Mouse (Mus musculus) embryonic facial prominence, embryonic 10.5 days (tissue): ENCODE data around the gene Hal. TPM values are rescaled to one million over a fixed set of nuclear protein-coding genes. Genes with fewer than 3 reads are reported as not detected.

ENCODE experiments used
- DNase-seq: peaks from one replicate; pipeline ENCODE4 v3.0.0-alpha.2; 2017; ENCODE audit warnings: low spot score
- H3K27ac ChIP-seq: fragments of 300-500 bp; sonication (generic); replicated peaks from 2 replicates; pipeline ENCODE4 v1.5.1; 2016; ENCODE audit warnings: mild to moderate bottlenecking
- H3K27me3 ChIP-seq: fragments of 300-500 bp; sonication (generic); replicated peaks from 2 replicates; pipeline ENCODE4 v1.6.1; 2016; ENCODE audit warnings: low read depth, mild to moderate bottlenecking; ENCODE audit not compliant: poor library complexity, severe bottlenecking
- H3K36me3 ChIP-seq: fragments of 300-500 bp; sonication (generic); replicated peaks from 2 replicates; pipeline ENCODE4 v1.6.1; 2016; ENCODE audit warnings: mild to moderate bottlenecking, moderate library complexity
- H3K4me1 ChIP-seq: fragments of 300-500 bp; sonication (generic); 2 replicates; pipeline ENCODE4 v1.6.1; 2016
- H3K4me3 ChIP-seq: fragments of 300-500 bp; sonication (generic); 2 replicates; pipeline ENCODE4 v1.5.1; 2016; ENCODE audit warnings: mild to moderate bottlenecking, moderate library complexity
- H3K9me3 ChIP-seq: fragments of 300-500 bp; sonication (generic); 2 replicates; pipeline ENCODE4 v1.6.1; 2016; ENCODE audit warnings: mild to moderate bottlenecking
- WGBS: fragments of 180-500 bp; shearing (Covaris S2); methylation state at CpG from one replicate; pipeline ENCODE4 v1.1.7; 2016; 5-methylcytosine and 5-hydroxymethylcytosine counted together
- polyA plus RNA-seq: library from polyadenylated mRNA; unstranded; fragments of >200 nt; fragmentation: Nextera tagmentation; extraction: Ambion mirVana; gene quantifications from 2 replicates; pipeline ENCODE4 v1.2.1, GENCODE M21; 2016

Hal gene
- polyA plus RNA-seq, 1 experiment from 2014 or later, result 0.34 TPM

DNA sequence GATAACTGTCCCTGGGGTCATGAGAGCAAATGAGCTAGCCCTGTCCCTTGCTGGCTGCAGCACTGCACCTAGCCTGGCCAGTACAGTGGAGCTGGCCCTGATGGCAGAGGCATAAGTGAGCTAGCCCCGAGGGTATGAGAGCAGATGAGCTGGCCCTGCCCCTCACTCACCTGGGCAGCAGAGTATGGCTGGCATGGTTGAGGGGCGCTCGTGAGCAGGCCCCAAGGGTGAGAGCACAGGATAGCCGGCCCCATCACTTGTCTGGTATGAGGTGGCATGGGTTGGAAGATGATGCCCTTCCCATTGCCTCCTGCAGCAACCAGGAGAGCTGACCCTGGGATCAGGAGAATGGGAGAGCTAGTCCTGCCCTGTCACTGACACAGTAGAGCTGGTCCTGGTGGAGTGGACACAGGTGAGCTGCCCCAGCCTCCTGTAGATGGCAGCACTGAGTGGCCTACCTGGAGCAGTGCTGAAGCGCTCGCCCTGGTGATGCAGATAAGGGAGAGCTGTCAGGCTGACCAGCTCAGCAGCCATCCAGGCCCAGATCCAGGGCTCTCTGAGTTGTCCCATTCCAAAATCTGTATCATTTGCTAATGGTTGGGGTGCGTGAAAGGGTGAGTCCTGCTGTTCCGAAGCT lies 3.4 kb upstream of the Hal start:
- 77% methylated on average over 8 of the region's 8 CpGs for WGBS
- peaks cover 50% of the 10 kb centered on the region for H3K36me3 ChIP-seq
- H3K27ac ChIP-seq, result no peak overlapping the region

DNA sequence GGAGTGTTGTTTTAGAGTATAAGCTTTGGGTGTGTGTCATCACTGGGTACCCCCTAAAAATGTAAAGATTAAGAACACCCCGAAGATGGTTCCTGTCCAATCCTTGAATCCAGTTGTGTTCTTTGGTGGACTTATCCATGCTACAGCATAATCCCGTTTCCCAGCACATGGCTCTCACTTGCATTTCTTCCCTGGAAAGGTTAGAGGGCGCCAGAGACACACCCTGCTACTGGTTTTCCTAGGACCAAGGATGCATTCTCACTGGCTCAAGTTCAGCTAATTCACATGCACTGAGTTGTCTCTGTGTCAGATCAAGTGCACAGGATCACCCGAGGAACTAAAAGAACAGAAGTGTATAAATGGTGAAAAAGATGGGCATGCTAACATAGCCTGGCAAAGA lies 1.9 kb upstream of the Hal start:
- H3K27me3 ChIP-seq, result no peaks in the 10 kb centered on the region
- no peak overlapping the region for H3K4me3 ChIP-seq
- no peak overlapping the region for H3K27ac ChIP-seq
- peaks cover 35% of the 10 kb centered on the region for H3K36me3 ChIP-seq
- H3K4me1 ChIP-seq, result peaks cover 18% of the 10 kb centered on the region
- WGBS, result 25% methylated on average over 4 of the region's 4 CpGs
- H3K9me3 ChIP-seq, result no peaks in the 10 kb centered on the region
- peak; percentile 44 for DNase-seq

More for the DNA sequence above, 3.4 kb upstream of the Hal start:
- Histone ChIP-seq H3K4me3 (no peak overlapping the region), H3K27me3 (no peaks in the 10 kb centered on the region), H3K9me3 (no peaks in the 10 kb centered on the region), H3K4me1 (peaks cover 13% of the 10 kb centered on the region)
- peak; percentile 51 for DNase-seq

DNA sequence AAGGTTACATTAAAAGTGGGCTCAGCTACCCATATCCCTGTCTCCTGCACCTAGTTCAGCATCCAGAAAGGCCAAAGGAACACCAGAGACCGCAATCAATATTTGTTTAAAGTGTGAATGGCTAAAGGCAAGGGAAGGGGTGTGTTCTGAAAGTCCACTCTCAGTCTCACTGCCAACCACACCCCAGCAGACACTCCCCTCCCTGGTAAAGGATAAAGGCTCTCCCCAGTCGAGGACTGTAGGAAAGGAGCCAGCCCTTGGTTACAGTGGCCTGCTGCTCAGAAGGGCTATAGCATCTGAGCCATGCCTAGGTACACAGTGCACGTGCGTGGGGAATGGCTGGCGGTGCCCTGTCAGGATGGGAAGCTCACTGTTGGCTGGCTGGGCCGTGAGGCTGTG lies 259 bp downstream of the Hal start:
- H3K36me3 ChIP-seq, result peaks cover 13% of the 10 kb centered on the region
- H3K27me3 ChIP-seq, result no peaks in the 10 kb centered on the region
- no peak for DNase-seq
- no peak overlapping the region for H3K27ac ChIP-seq
- H3K4me1 ChIP-seq, result peaks cover 18% of the 10 kb centered on the region
- no peaks in the 10 kb centered on the region for H3K9me3 ChIP-seq
- H3K4me3 ChIP-seq, result no peak overlapping the region
- WGBS, result 77% methylated on average over 6 of the region's 6 CpGs

DNA sequence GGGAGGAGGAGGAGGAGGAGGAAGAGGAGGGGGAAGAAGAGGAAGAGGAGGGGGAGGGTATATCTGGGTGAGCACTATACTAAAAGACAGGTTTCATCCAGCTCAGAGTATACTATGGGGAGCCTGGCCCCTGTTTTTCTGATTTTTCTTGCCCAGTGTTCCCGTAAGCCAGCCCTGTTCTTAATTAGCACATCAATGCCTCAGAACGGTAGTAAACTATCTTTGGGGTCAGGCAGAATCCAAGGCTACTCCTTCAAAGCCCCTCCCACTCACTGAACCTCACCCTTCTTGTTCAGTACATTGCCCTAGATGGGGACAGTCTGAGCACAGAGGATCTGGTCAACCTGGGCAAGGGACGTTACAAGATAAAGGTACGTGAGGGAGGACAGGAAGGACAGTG lies 1.9 kb downstream of the Hal start:
- WGBS, result 56% methylated on average over 4 of the region's 4 CpGs
- H3K27me3 ChIP-seq, result no peaks in the 10 kb centered on the region
- no peaks in the 10 kb centered on the region for H3K9me3 ChIP-seq
- H3K4me3 ChIP-seq, result no peak overlapping the region
- no peak overlapping the region for H3K27ac ChIP-seq
- peaks cover 1% of the 10 kb centered on the region for H3K36me3 ChIP-seq
- no peak for DNase-seq
- H3K4me1 ChIP-seq, result peaks cover 22% of the 10 kb centered on the region

DNA sequence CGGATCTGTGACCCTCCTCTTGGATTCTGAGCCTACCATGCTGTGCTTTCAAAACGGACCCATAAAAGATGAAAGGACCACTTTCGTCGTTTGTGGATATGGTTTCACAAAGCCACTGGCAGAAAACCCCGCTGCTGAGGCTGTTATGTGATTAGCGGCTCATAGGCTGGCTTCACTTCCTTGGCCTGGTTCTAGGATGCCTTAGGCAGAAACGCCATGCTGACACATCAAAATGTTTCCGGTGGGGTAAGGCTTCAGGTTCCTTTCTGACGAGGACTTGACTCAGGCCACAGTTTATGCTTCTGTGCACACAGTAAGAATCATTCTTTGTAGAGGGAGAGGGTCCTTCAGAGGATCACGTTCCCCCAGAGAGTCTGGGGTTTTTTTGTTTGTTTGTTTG lies 12.3 kb downstream of the Hal start:
- H3K9me3 ChIP-seq, result no peaks in the 10 kb centered on the region
- DNase-seq, result peak; percentile 35
- 32% methylated on average over 10 of the region's 10 CpGs for WGBS
- H3K27me3 ChIP-seq, result no peaks in the 10 kb centered on the region
- H3K4me1 ChIP-seq, result peaks cover 13% of the 10 kb centered on the region
- H3K36me3 ChIP-seq, result no peaks in the 10 kb centered on the region
- no peak overlapping the region for H3K27ac ChIP-seq
- no peak overlapping the region for H3K4me3 ChIP-seq

GRCm38 (mm10) chr10:93501346-93501745 lies 12.8 kb downstream of the Hal start:
- H3K36me3 ChIP-seq, result no peaks in the 10 kb centered on the region

DNA sequence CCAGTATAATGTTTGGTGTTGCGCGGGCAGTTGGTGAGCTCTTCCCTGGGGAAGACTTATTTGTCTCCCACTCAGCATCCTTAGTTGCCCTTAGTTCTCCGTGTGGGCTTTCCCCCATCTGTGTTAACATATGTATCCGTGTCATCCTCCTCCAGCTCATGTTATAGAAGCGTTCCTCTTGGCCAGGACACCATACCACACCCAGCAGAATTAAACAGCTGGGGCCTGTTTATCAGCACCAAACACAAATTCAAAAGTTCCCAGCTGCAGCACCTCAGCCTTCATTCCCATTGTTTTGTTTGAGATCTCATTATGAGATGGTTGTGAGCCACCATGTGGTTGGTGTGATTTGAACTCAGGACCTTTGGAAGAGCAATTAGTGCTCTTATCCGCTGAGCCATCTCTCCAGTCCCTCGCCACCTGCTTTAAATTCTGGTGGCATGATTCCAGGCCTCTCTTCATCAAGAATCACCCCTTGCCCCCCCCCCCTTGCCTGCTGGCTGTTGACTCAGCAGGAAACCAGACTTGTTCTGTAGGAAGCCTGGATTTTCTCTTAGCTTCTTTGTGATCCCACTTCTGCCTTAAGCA lies 19.9 kb downstream of the Hal start:
- H3K4me3 ChIP-seq, result no peak overlapping the region
- no peaks in the 10 kb centered on the region for H3K4me1 ChIP-seq
- 84% methylated on average over 7 of the region's 7 CpGs for WGBS
- DNase-seq, result no peak
- no peaks in the 10 kb centered on the region for H3K27me3 ChIP-seq
- H3K36me3 ChIP-seq, result no peaks in the 10 kb centered on the region
- H3K27ac ChIP-seq, result no peak overlapping the region
- no peaks in the 10 kb centered on the region for H3K9me3 ChIP-seq

More at GRCm38 (mm10) chr10:93501346-93501745, 12.8 kb downstream of the Hal start:
- H3K9me3 ChIP-seq, result no peaks in the 10 kb centered on the region
- 73% methylated on average over 10 of the region's 10 CpGs for WGBS
- no peak overlapping the region for H3K4me3 ChIP-seq
- peaks cover 13% of the 10 kb centered on the region for H3K4me1 ChIP-seq
- H3K27ac ChIP-seq, result no peak overlapping the region
- H3K27me3 ChIP-seq, result no peaks in the 10 kb centered on the region
- no peak for DNase-seq

DNA sequence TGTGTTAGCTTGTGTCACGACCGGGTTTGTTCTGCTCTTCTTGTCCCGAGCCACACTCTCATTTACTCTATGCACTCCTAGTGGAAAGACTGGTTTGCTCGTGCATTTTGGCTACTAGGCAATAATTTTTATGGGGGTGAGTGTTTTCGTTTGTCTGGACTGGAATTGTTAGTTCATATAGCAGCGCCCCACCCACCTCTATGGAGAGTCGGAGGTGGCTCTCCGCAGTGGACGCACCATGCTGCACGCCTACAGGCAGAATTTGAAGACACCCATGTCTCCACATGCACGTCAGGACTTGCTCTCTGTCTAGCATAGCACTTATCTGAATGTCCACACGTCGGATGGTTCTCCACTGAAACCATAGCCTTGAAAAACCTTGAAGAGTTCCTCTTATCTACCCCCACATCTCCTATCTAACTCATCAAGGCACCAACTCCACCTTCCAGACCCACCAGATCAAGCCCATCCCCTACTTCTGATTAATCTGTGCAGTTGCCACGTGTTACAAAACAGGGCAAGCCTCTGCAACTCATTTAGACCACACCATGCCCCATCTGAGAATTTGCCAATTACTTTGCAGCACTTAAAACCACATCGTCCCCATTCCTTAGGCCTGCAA lies 21.1 kb downstream of the Hal start:
- H3K9me3 ChIP-seq, result no peaks in the 10 kb centered on the region
- H3K4me3 ChIP-seq, result no peak overlapping the region
- no peaks in the 10 kb centered on the region for H3K27me3 ChIP-seq
- no peak overlapping the region for H3K27ac ChIP-seq
- no peaks in the 10 kb centered on the region for H3K36me3 ChIP-seq
- WGBS, result 87% methylated on average over 15 of the region's 15 CpGs
- no peak for DNase-seq
- H3K4me1 ChIP-seq, result no peaks in the 10 kb centered on the region

DNA sequence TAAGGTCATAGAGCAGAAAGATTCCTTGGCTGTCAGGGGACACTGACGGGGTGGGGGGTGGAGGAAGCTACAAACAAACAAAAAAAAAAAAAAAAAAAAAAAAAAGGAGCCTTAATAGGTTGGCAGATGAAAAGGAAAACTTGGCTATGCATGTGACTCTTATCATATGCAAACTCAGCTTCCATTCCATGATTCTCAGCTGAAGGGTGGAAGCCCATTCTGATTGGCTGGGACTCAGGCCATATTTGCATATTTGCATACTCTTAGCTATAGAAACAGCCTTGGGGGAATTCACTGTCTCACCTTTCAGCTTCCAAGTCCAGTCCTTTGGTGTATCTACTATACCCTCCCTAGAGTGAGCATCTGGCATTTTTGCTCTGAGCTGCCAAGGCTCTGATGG lies 26.9 kb downstream of the Hal start:
- H3K27ac ChIP-seq, result no peak overlapping the region
- no peaks in the 10 kb centered on the region for H3K4me1 ChIP-seq
- H3K9me3 ChIP-seq, result no peaks in the 10 kb centered on the region
- WGBS, result 22% methylated on average over 1 of the region's 1 CpGs
- H3K27me3 ChIP-seq, result no peaks in the 10 kb centered on the region
- DNase-seq, result no peak
- no peaks in the 10 kb centered on the region for H3K36me3 ChIP-seq
- H3K4me3 ChIP-seq, result no peak overlapping the region

GRCm38 (mm10) chr10:93515927-93516326 lies 27.4 kb downstream of the Hal start:
- 85% methylated on average over 12 of the region's 12 CpGs for WGBS
- DNase-seq, result no peak
- no peaks in the 10 kb centered on the region for H3K27me3 ChIP-seq
- H3K36me3 ChIP-seq, result no peaks in the 10 kb centered on the region
- no peak overlapping the region for H3K27ac ChIP-seq
- no peaks in the 10 kb centered on the region for H3K4me1 ChIP-seq
- H3K4me3 ChIP-seq, result no peak overlapping the region
- H3K9me3 ChIP-seq, result no peaks in the 10 kb centered on the region

- Histone ChIP-seq H3K27ac (no peak overlapping the region), H3K36me3 (no peaks in the 10 kb centered on the region), H3K27me3 (no peaks in the 10 kb centered on the region), H3K4me3 (no peak overlapping the region), H3K4me1 (no peaks in the 10 kb centered on the region), H3K9me3 (no peaks in the 10 kb centered on the region)
- no peak for DNase-seq
- WGBS, result 71% methylated on average over 4 of the region's 4 CpGs
These were observed 29.2 kb downstream of the Hal start for GRCm38 (mm10) chr10:93517754-93518153.

- no peaks in the 10 kb centered on the region for H3K9me3 ChIP-seq
- H3K27me3 ChIP-seq, result no peaks in the 10 kb centered on the region
- no peak for DNase-seq
- no peaks in the 10 kb centered on the region for H3K4me1 ChIP-seq
- H3K4me3 ChIP-seq, result no peak overlapping the region
- no peaks in the 10 kb centered on the region for H3K36me3 ChIP-seq
- 87% methylated on average over 4 of the region's 4 CpGs for WGBS
- no peak overlapping the region for H3K27ac ChIP-seq
These were observed 29.6 kb downstream of the Hal start for GRCm38 (mm10) chr10:93518186-93518585.

DNA sequence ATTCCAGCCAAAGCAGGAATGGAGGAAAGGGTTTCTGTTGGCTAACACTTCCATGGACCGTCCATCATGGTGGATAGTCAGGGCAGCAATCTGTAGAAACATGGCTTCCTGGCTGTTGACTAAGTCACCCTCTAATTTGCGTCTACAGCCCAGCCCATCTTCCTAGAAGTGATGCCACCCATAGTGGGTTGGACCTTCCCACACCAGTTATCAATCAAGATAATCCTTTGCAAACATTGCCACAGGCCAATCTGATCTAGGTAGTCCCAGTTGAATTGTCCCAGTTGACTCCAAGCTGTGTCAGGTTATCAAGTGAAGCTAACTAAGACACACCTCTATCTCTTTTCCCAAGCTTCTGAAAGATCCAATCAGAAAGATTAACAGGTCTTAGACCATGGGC lies 30.1 kb downstream of the Hal start:
- no peaks in the 10 kb centered on the region for H3K4me1 ChIP-seq
- no peak for DNase-seq
- no peak overlapping the region for H3K27ac ChIP-seq
- H3K9me3 ChIP-seq, result no peaks in the 10 kb centered on the region
- no peaks in the 10 kb centered on the region for H3K36me3 ChIP-seq
- H3K27me3 ChIP-seq, result no peaks in the 10 kb centered on the region
- 90% methylated on average over 2 of the region's 2 CpGs for WGBS
- H3K4me3 ChIP-seq, result no peak overlapping the region
